Comparison of ENCODE assay signal across 11 mouse cellular contexts in the genomic region with DNA sequence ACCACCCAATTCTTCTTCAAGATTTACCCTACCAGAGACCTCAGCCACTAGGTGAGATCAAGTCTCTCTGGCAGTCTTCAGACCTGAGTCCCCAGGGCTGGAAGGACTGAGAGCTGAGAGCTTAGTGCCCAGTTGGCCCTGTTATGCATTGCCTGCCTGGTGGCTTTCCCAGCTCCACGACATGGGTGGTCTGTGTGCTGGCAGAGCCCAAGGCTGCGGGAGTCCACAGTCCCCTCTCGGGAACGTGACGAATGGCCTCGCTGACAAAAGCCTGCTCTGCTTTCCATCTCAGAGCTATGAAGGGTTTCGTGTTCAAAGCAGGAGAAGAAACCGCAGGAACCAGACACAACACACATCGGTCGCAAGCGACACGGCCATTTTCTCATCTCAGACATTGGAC.
A peak's percentile ranks its signal among the peaks of the same experiment; 100 is the strongest.
DNase-seq lines count a peak whose midpoint lies in the region; ATAC-seq and TF ChIP-seq lines count a peak whose summit lies in the region.
"Had no signal": no experiment of that assay in that cellular context is flagged by ENCODE, and none has a peak within 500 bp of the region (broad histone marks: within the 10 kb centered on the region; RNA-seq: fewer than 3 reads in every experiment).

No protein-coding gene starts in this region.

- H3K4me1 ChIP-seq in heart, embryonic 13.5 days, result peaks cover 17% of the 10 kb centered on the region
- H3K4me1 ChIP-seq in stomach, embryonic 14.5 days (ENCODE audit: control insufficient read depth, insufficient read depth, low read length), result no peaks in the 10 kb centered on the region
- H3K4me1 ChIP-seq in stomach, postnatal 0 days (replicated peaks; ENCODE audit: control insufficient read depth, insufficient read depth), result no peaks in the 10 kb centered on the region
- peaks cover 32% of the 10 kb centered on the region for H3K4me1 ChIP-seq in limb, embryonic 13.5 days
- no peaks in the 10 kb centered on the region for H3K4me1 ChIP-seq in midbrain, embryonic 15.5 days

- intact Hi-C loops in heart, postnatal 36 days (cut with DNase I), result no loop called here

- no peak overlapping the region for H3K27ac ChIP-seq in heart, embryonic 13.5 days (replicated peaks)
- H3K27ac ChIP-seq in stomach, embryonic 14.5 days (ENCODE audit: low read length), result peak overlapping the region; percentile 39; the same call in 1 of the 2 replicates
- no peak overlapping the region for H3K27ac ChIP-seq in stomach, postnatal 0 days (replicated peaks)
- peak overlapping the region; percentile 64; the same call in 1 of the 2 replicates for H3K27ac ChIP-seq in limb, embryonic 13.5 days
- H3K27ac ChIP-seq in midbrain, embryonic 15.5 days, result no peak overlapping the region

- no peaks in the 10 kb centered on the region for H3K9me3 ChIP-seq in heart, embryonic 13.5 days
- no peaks in the 10 kb centered on the region for H3K9me3 ChIP-seq in stomach, embryonic 14.5 days (ENCODE audit: control insufficient read depth, low read depth, low read length)
- H3K9me3 ChIP-seq in stomach, postnatal 0 days (ENCODE audit: control insufficient read depth, low read length), result no peaks in the 10 kb centered on the region
- peaks cover 4% of the 10 kb centered on the region; the same call in 1 of the 2 replicates for H3K9me3 ChIP-seq in limb, embryonic 13.5 days
- H3K9me3 ChIP-seq in midbrain, embryonic 15.5 days, result no peaks in the 10 kb centered on the region

- DNase-seq in heart, postnatal 36 days, result no peak
- no peak for DNase-seq in stomach, postnatal 0 days (ENCODE audit: low spot score)
- DNase-seq in B cell, adult 2 months, result no peak
- DNase-seq: gastrocnemius, postnatal 10 days; layer of hippocampus, postnatal 36 days had no signal

- TF ChIP-seq CTCF in stomach, postnatal 0 days (IDR thresholded peaks at IDR 0.05; ENCODE audit: low read depth), result no peak

- H3K4me2 ChIP-seq in heart, embryonic 13.5 days, result peak overlapping the region; percentile 3; the same call in 1 of the 2 replicates
- peak overlapping the region; percentile 23; the same call in 1 of the 2 replicates for H3K4me2 ChIP-seq in stomach, embryonic 14.5 days (replicated peaks; ENCODE audit: low read depth, low read length)
- H3K4me2 ChIP-seq in stomach, postnatal 0 days (replicated peaks; ENCODE audit: low read depth), result no peak overlapping the region
- H3K4me2 ChIP-seq in limb, embryonic 13.5 days (replicated peaks), result peak overlapping the region; percentile 48
- no peak overlapping the region for H3K4me2 ChIP-seq in midbrain, embryonic 15.5 days

- no peaks in the 10 kb centered on the region for H3K36me3 ChIP-seq in heart, embryonic 13.5 days
- no peaks in the 10 kb centered on the region for H3K36me3 ChIP-seq in stomach, embryonic 14.5 days (ENCODE audit: control insufficient read depth, insufficient read depth, low read length)
- H3K36me3 ChIP-seq in stomach, postnatal 0 days (ENCODE audit: control insufficient read depth, insufficient read depth, low read length), result no peaks in the 10 kb centered on the region
- H3K36me3 ChIP-seq in limb, embryonic 13.5 days, result no peaks in the 10 kb centered on the region
- no peaks in the 10 kb centered on the region for H3K36me3 ChIP-seq in midbrain, embryonic 15.5 days (replicated peaks)

- no peak overlapping the region for H3K9ac ChIP-seq in heart, embryonic 13.5 days
- H3K9ac ChIP-seq in stomach, embryonic 14.5 days (replicated peaks; ENCODE audit: low read depth, low read length), result no peak overlapping the region
- H3K9ac ChIP-seq in stomach, postnatal 0 days (ENCODE audit: low read length), result no peak overlapping the region
- H3K9ac ChIP-seq in limb, embryonic 13.5 days, result no peak overlapping the region
- no peak overlapping the region for H3K9ac ChIP-seq in midbrain, embryonic 15.5 days

- TF ChIP-seq EP300 in stomach, postnatal 0 days (optimal IDR thresholded peaks at IDR 0.05), result no peak

- H3K4me3 ChIP-seq in heart, embryonic 13.5 days, result no peak overlapping the region
- no peak overlapping the region for H3K4me3 ChIP-seq in stomach, embryonic 14.5 days (ENCODE audit: low read depth, low read length)
- H3K4me3 ChIP-seq in stomach, postnatal 0 days (ENCODE audit: low read depth, low read length), result no peak overlapping the region
- no peak overlapping the region for H3K4me3 ChIP-seq in limb, embryonic 13.5 days
- H3K4me3 ChIP-seq in midbrain, embryonic 15.5 days, result no peak overlapping the region

- peaks cover 22% of the 10 kb centered on the region for H3K27me3 ChIP-seq in heart, embryonic 13.5 days (replicated peaks)
- H3K27me3 ChIP-seq in stomach, embryonic 14.5 days (ENCODE audit: control insufficient read depth, insufficient read depth, low read length), result no peaks in the 10 kb centered on the region
- no peaks in the 10 kb centered on the region for H3K27me3 ChIP-seq in stomach, postnatal 0 days (ENCODE audit: control insufficient read depth, insufficient read depth, low read length)
- peaks cover 4% of the 10 kb centered on the region; the same call in 1 of the 2 replicates for H3K27me3 ChIP-seq in limb, embryonic 13.5 days
- no peaks in the 10 kb centered on the region for H3K27me3 ChIP-seq in midbrain, embryonic 15.5 days (replicated peaks)
- H3K27me3 ChIP-seq: CH12.LX had no signal

- ATAC-seq in heart, embryonic 13.5 days (ENCODE audit: extremely low read depth, insufficient number of reproducible peaks, low FRiP score, low TSS enrichment), result no peak
- ATAC-seq in stomach, embryonic 14.5 days (ENCODE audit: insufficient number of reproducible peaks, insufficient read depth, low FRiP score, low read depth), result peak; percentile 49; the same call in 1 of the 2 replicates
- ATAC-seq in stomach, postnatal 0 days (ENCODE audit: low FRiP score, low TSS enrichment), result no peak
- peak; percentile 57 for ATAC-seq in limb, embryonic 13.5 days (ENCODE audit: low FRiP score, low read depth)
- ATAC-seq in activated CD4-positive, CD25-positive, alpha-beta regulatory T cell, adult 4 months, result no peak
- ATAC-seq in midbrain, embryonic 15.5 days (replicated peaks), result no peak

- 46% methylated on average over 12 of the region's 12 CpGs for WGBS in heart, embryonic 13.5 days
- 23% methylated on average over 12 of the region's 12 CpGs for WGBS in stomach, embryonic 14.5 days
- 40% methylated on average over 12 of the region's 12 CpGs for WGBS in stomach, postnatal 0 days
- 14% methylated on average over 12 of the region's 12 CpGs for WGBS in limb, embryonic 13.5 days
- WGBS in midbrain, embryonic 15.5 days, result 67% methylated on average over 12 of the region's 12 CpGs

Comparison
In these comparisons a context has a peak if more than half of its experiments do, and no peak if none do; other contexts are left out.
1. ATAC-seq: peak in stomach, embryonic 14.5 days (single experiment) and limb, embryonic 13.5 days (single experiment); none in heart, embryonic 13.5 days (single experiment), stomach, postnatal 0 days (single experiment), activated CD4-positive, CD25-positive, alpha-beta regulatory T cell, adult 4 months (single experiment) and midbrain, embryonic 15.5 days (single experiment).
2. H3K27ac ChIP-seq: peak in stomach, embryonic 14.5 days (single experiment) and limb, embryonic 13.5 days (single experiment); none in heart, embryonic 13.5 days (single experiment), stomach, postnatal 0 days (single experiment) and midbrain, embryonic 15.5 days (single experiment).
3. H3K4me2 ChIP-seq: peak in heart, embryonic 13.5 days (single experiment), stomach, embryonic 14.5 days (single experiment) and limb, embryonic 13.5 days (single experiment); none in stomach, postnatal 0 days (single experiment) and midbrain, embryonic 15.5 days (single experiment).